Mouse (Mus musculus): Measurements from ENCODE around the gene Tatdn2.

GRCm38 (mm10) chr6:113686551-113687125 lies 10.2 kb upstream of the Tatdn2 start:
- TF ChIP-seq CTCF (IDR thresholded peaks at IDR 0.05) (no peak; the same call in 1 of the 2 replicates), EP300 (IDR thresholded peaks at IDR 0.05) (peak; percentile 73)
